Mouse (Mus musculus) midbrain, embryonic 13.5 days (tissue): Measurements from ENCODE around the gene Alkbh8. TPM values are rescaled to one million over a fixed set of nuclear protein-coding genes. Genes with fewer than 3 reads are reported as not detected.
"Not testable (repeated sequence)": the region's sequence is repeated elsewhere in the genome, so short reads cannot be mapped to it uniquely, and the experiment has no call there.

Experiments
- ATAC-seq: fragments of 200-750 bp; cut with Nextera tagmentation; 2 replicates; pipeline ENCODE4 v1.8.0; 2017; ENCODE audit warnings: mild to moderate bottlenecking, moderate TSS enrichment, moderate library complexity
- H3K27ac ChIP-seq: fragments of 300-500 bp; sonication (generic); 2 replicates; pipeline ENCODE4 v1.5.1; 2015; ENCODE audit warnings: inconsistent platforms, mild to moderate bottlenecking, moderate library complexity
- H3K27me3 ChIP-seq: fragments of 300-500 bp; sonication (generic); 2 replicates; pipeline ENCODE4 v1.6.1; 2015; ENCODE audit warnings: mild to moderate bottlenecking, inconsistent platforms
- H3K36me3 ChIP-seq: fragments of 300-500 bp; sonication (generic); 2 replicates; pipeline ENCODE4 v1.6.1; 2015; ENCODE audit warnings: mild to moderate bottlenecking, inconsistent platforms
- H3K4me1 ChIP-seq: fragments of 300-500 bp; sonication (generic); replicated peaks from 2 replicates; pipeline ENCODE4 v1.6.1; 2015; ENCODE audit warnings: inconsistent platforms
- H3K4me2 ChIP-seq: fragments of 300-500 bp; sonication (generic); replicated peaks from 2 replicates; pipeline ENCODE4 v1.6.1; 2015; ENCODE audit warnings: moderate library complexity, mild to moderate bottlenecking, inconsistent platforms
- H3K4me3 ChIP-seq: fragments of 300-500 bp; sonication (generic); replicated peaks from 2 replicates; pipeline ENCODE4 v1.5.1; 2015; ENCODE audit warnings: mild to moderate bottlenecking, inconsistent platforms
- H3K9ac ChIP-seq: fragments of 300-500 bp; sonication (generic); replicated peaks from 2 replicates; pipeline ENCODE4 v1.6.1; 2015; ENCODE audit warnings: mild to moderate bottlenecking, inconsistent platforms
- H3K9me3 ChIP-seq: fragments of 300-500 bp; sonication (generic); 2 replicates; pipeline ENCODE4 v1.6.1; 2016; ENCODE audit warnings: mild to moderate bottlenecking, inconsistent platforms
- WGBS: fragments of 180-500 bp; shearing (Covaris S2); methylation state at CpG from one replicate; pipeline ENCODE4 v1.1.7; 2015; 5-methylcytosine and 5-hydroxymethylcytosine counted together
- polyA plus RNA-seq: library from polyadenylated mRNA; unstranded; fragments of >200 nt; fragmentation: Nextera tagmentation; extraction: Ambion mirVana; gene quantifications from 2 replicates; pipeline ENCODE4 v1.2.1, GENCODE M21; 2015

Gene Alkbh8
- polyA plus RNA-seq, 1 experiment from 2014 or later, result 63.4 TPM

DNA sequence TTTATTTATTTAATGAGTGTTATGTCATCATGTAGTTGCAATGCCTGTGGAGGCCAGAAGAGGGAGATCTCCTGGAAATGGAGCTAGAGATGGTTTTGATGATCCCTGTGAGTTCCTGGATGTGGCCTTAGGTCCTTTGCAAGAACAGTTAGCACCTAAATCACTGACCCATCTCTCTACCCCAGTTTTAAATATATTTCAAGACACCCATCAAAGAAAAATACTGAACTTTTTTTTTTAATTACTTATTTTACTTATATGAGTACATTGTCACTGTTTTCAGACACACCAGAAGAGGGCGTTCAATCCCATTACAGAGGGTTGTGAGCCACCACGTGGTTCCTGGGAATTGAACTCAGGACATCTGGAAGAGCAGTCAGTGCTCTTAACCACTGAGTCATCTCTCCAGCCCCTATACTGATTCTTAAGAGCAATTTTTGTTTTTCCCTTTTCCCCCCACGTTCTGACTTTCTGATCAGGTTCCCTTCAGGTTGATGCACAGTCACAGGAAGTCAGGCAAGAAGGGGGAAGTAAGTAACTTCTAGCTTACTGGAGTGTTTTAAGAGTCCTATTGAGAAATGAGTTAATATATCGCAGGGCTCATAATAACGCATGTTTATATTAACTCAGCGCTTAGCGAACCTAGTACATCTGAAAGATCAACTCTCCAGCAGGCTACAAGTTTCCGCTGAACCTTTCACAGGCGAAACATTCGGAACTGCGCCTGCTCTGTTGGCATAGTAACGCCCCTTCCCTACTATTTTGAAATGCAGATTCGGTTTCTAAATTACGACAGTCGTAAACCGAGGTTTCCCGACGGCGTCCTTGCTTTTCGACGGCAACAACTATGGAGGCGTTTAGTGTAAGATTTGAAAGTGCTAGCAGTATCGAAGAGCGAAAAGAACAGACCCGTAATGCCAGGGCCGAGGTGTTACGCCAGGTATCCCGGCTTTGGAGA, 68.6 kb downstream of the Alkbh8 start, which contains the start of gene Cwf19l2:
Gene Cwf19l2, plus strand, starts transcription at position 342 of the 958 bp plus-strand sequence.
- Histone ChIP-seq H3K36me3 (no peaks in the 10 kb centered on the region), H3K27me3 (no peaks in the 10 kb centered on the region), H3K4me3 (peak within 1 kb of the TSS; percentile 66), H3K4me1 (peaks cover 6% of the 10 kb centered on the region), H3K4me2 (peak within 1 kb of the TSS; percentile 72), H3K9ac (peak within 1 kb of the TSS; percentile 76), H3K9me3 (no peaks in the 10 kb centered on the region), H3K27ac (peak within 1 kb of the TSS; percentile 36; the same call in 1 of the 2 replicates)
- WGBS, result under 1% methylated on average over 28 of the region's 28 CpGs
- ATAC-seq, result peak; percentile 95

DNA sequence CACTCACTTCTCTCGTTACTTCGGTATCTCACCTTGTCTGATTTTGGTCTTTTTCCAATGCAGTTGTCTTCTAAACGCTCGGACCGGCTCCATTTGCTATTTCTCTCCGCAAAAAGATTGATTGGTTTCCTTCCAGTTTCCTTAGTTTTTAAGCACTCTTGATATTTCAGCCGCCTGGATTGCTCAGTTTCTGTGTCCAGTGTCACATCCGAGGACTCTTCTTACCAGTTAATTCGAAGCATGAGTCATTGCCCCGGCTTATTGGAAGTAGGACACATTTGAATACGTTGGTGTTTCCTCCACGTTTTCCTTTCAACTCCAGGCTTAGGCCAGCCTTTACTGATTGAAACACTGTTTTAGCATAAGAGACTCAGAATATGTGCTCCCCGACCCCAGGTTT, 69.4 kb downstream of the Alkbh8 start:
- H3K27ac ChIP-seq, result no peak overlapping the region
- H3K27me3 ChIP-seq, result no peaks in the 10 kb centered on the region
- H3K4me3 ChIP-seq, result peak overlapping the region; percentile 66
- whole genome bisulfite sequencing, result 1% methylated on average over 13 of the region's 13 CpGs
- H3K4me2 ChIP-seq, result peak overlapping the region; percentile 72
- H3K9ac ChIP-seq, result peak overlapping the region; percentile 76
- peak; percentile 19 for ATAC-seq
- peaks cover 6% of the 10 kb centered on the region for H3K4me1 ChIP-seq
- H3K36me3 ChIP-seq, result no peaks in the 10 kb centered on the region
- no peaks in the 10 kb centered on the region for H3K9me3 ChIP-seq

DNA sequence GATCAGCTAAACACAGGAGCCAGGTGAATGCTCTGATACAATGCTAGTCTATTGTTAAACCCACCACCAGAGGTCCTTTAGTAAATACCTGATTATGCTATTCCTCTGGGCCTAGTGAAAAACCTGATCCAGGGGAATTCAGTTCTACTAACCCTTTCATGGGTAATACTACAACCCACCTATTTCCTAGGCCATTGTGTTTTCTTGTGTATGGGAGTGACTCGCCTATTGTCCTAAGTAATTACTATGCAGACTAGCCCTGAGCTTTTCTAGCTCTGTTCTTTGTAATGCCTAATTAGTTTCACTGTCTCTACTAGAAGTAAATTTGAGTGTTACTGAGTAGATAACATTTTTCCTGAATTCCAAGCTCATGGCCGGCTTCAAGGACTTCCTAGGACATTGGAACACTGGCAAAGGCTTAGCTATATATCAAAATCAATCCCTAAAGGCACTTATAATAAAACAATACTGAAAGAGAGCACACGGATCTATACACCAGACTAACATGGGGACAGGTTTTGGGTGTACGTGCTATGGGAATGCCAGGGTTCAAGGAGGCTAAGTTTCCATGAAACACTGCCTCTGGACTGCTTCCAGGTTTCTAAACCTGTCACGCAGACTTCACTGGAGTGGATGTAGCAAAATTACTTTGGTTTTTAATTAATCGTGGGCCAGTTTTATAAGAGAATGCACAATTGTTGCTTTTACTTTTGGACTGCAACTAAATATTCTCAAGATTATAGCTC, 104.8 kb downstream of the Alkbh8 start:
- H3K4me1 ChIP-seq, ATAC-seq, H3K27ac ChIP-seq, H3K36me3 ChIP-seq, H3K9ac ChIP-seq, H3K4me3 ChIP-seq, H3K9me3 ChIP-seq, H3K27me3 ChIP-seq, H3K4me2 ChIP-seq: not testable (repeated sequence)
- 83% methylated on average over 6 of the region's 6 CpGs for WGBS

Other genes with a start within 250 kb of the Alkbh8 start
- 12.1 and 13.9 TPM in 2 replicates for gene Cwf19l2, start 68.5 kb downstream of the Alkbh8 start, polyA plus RNA-seq
- gene Gucy1a2, start 197.6 kb downstream of the Alkbh8 start, polyA plus RNA-seq, result 4.0 and 4.5 TPM in 2 replicates